Mouse (Mus musculus): Measurements from ENCODE around the gene Cav1. TPM values are rescaled to one million over a fixed set of nuclear protein-coding genes. Genes with fewer than 3 reads are reported as not detected.
A peak's percentile ranks its signal among the peaks of the same experiment; 100 is the strongest.

Gene Cav1
- polyA plus RNA-seq, 1 experiment from 2014 or later = 327 TPM

DNA sequence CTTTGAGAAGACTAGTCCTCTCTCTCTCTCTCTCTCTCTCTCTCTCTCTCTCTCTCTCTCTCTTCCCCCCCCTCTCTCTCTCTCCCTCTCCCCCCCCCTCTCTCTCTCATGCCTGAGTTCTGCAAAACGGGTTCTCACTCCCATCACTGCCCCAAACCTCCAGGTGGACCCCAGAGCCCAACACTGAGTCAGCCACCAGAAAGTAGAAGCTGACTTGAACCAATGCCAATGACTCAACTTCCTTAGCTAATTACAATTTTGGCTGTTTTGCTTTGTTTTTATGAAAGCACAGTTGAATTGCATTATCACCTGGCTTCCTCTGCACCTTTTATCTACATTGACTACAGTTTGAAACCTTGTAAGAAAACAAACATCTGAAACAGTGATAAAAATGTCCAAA is 11.8 kb downstream of the Cav1 start:
- H3K36me3 ChIP-seq = no peaks in the 10 kb centered on the region
- H3K27me3 ChIP-seq = no peaks in the 10 kb centered on the region
- no peak overlapping the region for H3K4me3 ChIP-seq
- H3K27ac ChIP-seq = no peak overlapping the region
- H3K4me1 ChIP-seq (replicated peaks) = peaks cover 15% of the 10 kb centered on the region
- no peak overlapping the region for H3K4me2 ChIP-seq
- 44% methylated on average over 1 of the region's 1 CpGs for WGBS
- no peak overlapping the region for H3K9ac ChIP-seq
- no peak for ATAC-seq (replicated peaks; ENCODE audit: insufficient number of reproducible peaks, insufficient read depth, low FRiP score, low read depth)
- H3K9me3 ChIP-seq (replicated peaks) = no peaks in the 10 kb centered on the region

DNA sequence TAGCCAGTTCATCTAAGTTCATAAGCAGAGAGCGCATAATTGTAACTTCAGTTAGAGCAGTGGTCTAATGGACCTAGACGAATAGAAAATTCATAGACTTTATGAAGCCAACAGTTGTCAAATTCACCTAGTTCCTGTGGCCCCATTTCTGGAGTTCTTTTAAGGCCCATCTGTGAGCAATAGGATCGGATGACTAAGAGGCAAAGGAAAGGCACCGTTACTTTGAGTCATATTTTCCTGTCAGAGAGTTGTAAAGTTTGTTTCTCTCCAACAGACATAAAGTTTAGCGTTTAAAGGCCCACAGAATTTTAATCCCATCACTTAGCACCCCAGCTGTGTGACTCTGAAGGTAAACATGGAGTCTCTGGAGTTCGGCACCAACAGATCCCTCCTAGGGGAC is 15.8 kb downstream of the Cav1 start:
- Histone ChIP-seq H3K36me3 (no peaks in the 10 kb centered on the region), H3K9me3 (replicated peaks) (no peaks in the 10 kb centered on the region), H3K4me3 (no peak overlapping the region), H3K9ac (no peak overlapping the region), H3K27ac (no peak overlapping the region), H3K27me3 (no peaks in the 10 kb centered on the region), H3K4me1 (replicated peaks) (peaks cover 15% of the 10 kb centered on the region), H3K4me2 (no peak overlapping the region)
- no peak for ATAC-seq (replicated peaks; ENCODE audit: insufficient number of reproducible peaks, insufficient read depth, low FRiP score, low read depth)
- WGBS = 74% methylated on average over 6 of the region's 6 CpGs

DNA sequence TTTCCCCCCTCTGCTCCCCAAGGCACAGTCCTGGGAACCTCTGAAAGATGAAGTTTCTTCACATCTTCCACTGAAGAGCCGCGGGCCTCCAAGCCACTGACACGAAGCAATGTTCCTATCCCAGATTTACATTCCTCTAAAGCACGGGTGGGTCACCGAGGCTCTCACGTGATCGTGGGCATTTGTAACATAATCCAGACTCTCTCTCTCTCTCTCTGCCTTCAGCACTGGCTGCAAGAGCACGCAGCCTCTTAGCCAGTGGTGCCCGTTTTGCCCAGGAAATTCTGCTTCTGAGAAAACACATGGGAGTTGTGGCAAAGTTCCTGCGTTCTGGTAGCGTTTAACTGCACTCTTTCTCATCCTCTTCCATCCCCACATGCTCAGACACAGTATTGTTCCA is 21.1 kb downstream of the Cav1 start:
- no peak for ATAC-seq (replicated peaks; ENCODE audit: insufficient number of reproducible peaks, insufficient read depth, low FRiP score, low read depth)
- no peaks in the 10 kb centered on the region for H3K9me3 ChIP-seq (replicated peaks)
- no peaks in the 10 kb centered on the region for H3K36me3 ChIP-seq
- 23% methylated on average over 11 of the region's 11 CpGs for WGBS
- H3K4me2 ChIP-seq = peak overlapping the region; percentile 52
- no peak overlapping the region for H3K4me3 ChIP-seq
- no peak overlapping the region for H3K9ac ChIP-seq
- H3K4me1 ChIP-seq (replicated peaks) = peaks cover 12% of the 10 kb centered on the region
- H3K27me3 ChIP-seq = no peaks in the 10 kb centered on the region
- H3K27ac ChIP-seq = no peak overlapping the region

DNA sequence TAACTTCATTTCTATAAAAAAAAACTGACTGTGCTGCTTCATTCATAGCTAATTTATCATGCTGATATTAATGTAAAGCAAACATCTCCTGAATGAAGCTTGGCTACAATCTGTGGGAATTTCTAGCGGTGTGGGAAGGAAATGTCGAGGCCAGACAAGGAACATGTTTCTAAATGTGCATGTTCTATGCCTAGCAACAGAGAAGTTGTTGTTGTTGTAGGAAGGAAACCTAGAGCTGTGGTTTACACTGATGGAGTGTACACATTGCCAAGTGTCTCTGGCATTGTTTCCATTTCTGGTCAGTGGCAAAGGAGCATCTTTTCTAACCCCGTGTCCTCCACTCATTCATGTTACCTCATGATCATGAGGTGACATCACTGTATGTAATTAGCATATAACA is 23.7 kb downstream of the Cav1 start:
- no peaks in the 10 kb centered on the region for H3K36me3 ChIP-seq
- H3K4me1 ChIP-seq (replicated peaks) = peaks cover 12% of the 10 kb centered on the region
- no peak overlapping the region for H3K4me3 ChIP-seq
- H3K9ac ChIP-seq = no peak overlapping the region
- no peaks in the 10 kb centered on the region for H3K27me3 ChIP-seq
- no peak overlapping the region for H3K27ac ChIP-seq
- H3K4me2 ChIP-seq = no peak overlapping the region
- no peaks in the 10 kb centered on the region for H3K9me3 ChIP-seq (replicated peaks)
- 49% methylated on average over 3 of the region's 3 CpGs for WGBS
- ATAC-seq (replicated peaks; ENCODE audit: insufficient number of reproducible peaks, insufficient read depth, low FRiP score, low read depth) = no peak

DNA sequence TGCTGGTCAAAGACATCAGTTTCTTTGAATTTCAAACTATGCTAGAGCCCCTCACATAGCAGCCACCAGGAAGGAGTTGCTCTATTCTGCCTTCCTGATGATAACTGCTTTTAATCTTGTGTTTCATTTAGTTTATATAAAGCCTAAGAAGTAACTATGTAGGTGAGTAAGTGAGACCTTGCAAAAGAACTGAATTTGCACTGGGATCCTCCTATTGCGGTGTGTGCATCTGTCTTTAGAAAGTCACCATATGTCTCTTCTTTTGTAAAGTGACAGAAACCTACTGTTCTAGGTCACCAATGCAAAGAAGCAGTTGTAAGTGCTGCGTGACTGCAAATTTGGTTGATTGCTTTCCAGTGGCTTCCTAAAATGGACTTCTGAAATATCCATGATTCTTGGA is 31.6 kb downstream of the Cav1 start:
- WGBS = 83% methylated on average over 2 of the region's 2 CpGs
- H3K4me2 ChIP-seq = no peak overlapping the region
- no peak overlapping the region for H3K27ac ChIP-seq
- no peak for ATAC-seq (replicated peaks; ENCODE audit: insufficient number of reproducible peaks, insufficient read depth, low FRiP score, low read depth)
- H3K9ac ChIP-seq = no peak overlapping the region
- H3K4me1 ChIP-seq (replicated peaks) = no peaks in the 10 kb centered on the region; the same call in 1 of the 2 replicates
- no peak overlapping the region for H3K4me3 ChIP-seq
- H3K27me3 ChIP-seq = no peaks in the 10 kb centered on the region
- H3K9me3 ChIP-seq (replicated peaks) = no peaks in the 10 kb centered on the region
- no peaks in the 10 kb centered on the region for H3K36me3 ChIP-seq

DNA sequence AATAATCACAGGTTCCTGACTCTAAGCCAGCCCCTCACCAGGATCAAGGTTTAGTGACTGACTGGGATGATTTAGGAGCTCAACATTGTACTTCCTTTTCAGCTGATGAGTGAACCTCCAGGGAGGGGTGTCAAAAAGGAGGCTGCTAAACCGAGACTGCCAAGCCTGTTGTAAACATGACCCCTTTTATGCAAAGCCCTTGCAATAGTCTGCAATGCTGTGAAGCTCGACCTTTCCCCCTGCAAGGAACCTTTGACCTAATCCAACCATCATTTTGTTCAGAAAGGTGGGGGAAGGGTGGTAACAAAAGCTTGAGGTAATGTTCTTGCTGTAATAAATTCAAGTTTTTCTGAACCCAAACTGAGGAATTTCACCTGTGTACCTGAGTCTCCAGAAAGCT is 34.3 kb downstream of the Cav1 start:
- no peaks in the 10 kb centered on the region for H3K4me1 ChIP-seq (replicated peaks)
- no peak overlapping the region for H3K4me2 ChIP-seq
- ATAC-seq (replicated peaks; ENCODE audit: insufficient number of reproducible peaks, insufficient read depth, low FRiP score, low read depth) = no peak
- H3K9me3 ChIP-seq (replicated peaks) = no peaks in the 10 kb centered on the region
- H3K36me3 ChIP-seq = no peaks in the 10 kb centered on the region
- no peak overlapping the region for H3K9ac ChIP-seq
- H3K27ac ChIP-seq = no peak overlapping the region
- H3K27me3 ChIP-seq = no peaks in the 10 kb centered on the region
- 34% methylated on average over 2 of the region's 2 CpGs for WGBS
- H3K4me3 ChIP-seq = no peak overlapping the region

DNA sequence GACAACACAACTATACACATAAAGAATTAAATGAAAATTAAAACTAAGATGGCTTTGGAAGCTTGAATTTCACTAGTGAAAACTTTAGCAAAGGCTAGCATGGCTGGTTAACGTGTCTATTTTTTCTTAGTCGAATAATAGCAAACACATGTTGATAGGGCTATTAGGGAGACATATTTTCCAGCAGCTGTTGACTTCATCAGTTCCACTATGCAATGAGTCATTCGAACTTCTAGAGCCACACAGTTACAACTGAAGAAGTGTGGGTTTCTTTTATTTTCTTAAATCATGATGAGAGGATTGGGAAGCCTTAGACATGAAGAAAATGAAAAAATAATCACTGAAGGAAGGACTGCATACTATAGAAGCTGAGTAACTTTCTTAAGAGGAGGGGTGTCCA is 41.9 kb downstream of the Cav1 start:
- Histone ChIP-seq H3K9me3 (replicated peaks) (no peaks in the 10 kb centered on the region), H3K27me3 (no peaks in the 10 kb centered on the region), H3K4me2 (no peak overlapping the region), H3K36me3 (no peaks in the 10 kb centered on the region), H3K4me3 (no peak overlapping the region), H3K4me1 (replicated peaks) (no peaks in the 10 kb centered on the region), H3K27ac (no peak overlapping the region), H3K9ac (no peak overlapping the region)
- no peak for ATAC-seq (replicated peaks; ENCODE audit: insufficient number of reproducible peaks, insufficient read depth, low FRiP score, low read depth)
- 64% methylated on average over 3 of the region's 3 CpGs for WGBS

DNA sequence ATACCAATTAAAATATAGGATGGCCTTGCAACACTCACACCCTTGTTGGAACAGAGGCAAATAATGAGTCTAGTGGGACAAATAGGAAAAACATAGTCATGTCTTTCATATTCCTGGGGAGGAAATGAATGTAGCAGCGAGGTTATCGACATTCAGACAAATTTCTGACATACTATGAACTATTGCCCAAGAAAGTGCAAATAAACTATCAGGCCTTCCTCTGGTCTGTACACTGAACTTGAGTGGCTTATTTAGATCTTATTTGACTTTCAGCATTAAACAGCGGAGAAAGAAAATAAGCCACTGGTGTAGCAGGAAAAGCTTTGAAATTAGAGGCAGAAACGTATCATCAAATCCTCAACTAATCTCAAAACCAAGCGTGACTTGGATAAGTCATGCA is 44.7 kb downstream of the Cav1 start:
- H3K36me3 ChIP-seq = no peaks in the 10 kb centered on the region
- no peak overlapping the region for H3K4me3 ChIP-seq
- no peak overlapping the region for H3K27ac ChIP-seq
- H3K9me3 ChIP-seq (replicated peaks) = no peaks in the 10 kb centered on the region
- H3K27me3 ChIP-seq = no peaks in the 10 kb centered on the region
- no peak overlapping the region for H3K4me2 ChIP-seq
- ATAC-seq (replicated peaks; ENCODE audit: insufficient number of reproducible peaks, insufficient read depth, low FRiP score, low read depth) = no peak
- no peak overlapping the region for H3K9ac ChIP-seq
- H3K4me1 ChIP-seq (replicated peaks) = no peaks in the 10 kb centered on the region
- 81% methylated on average over 5 of the region's 5 CpGs for WGBS

DNA sequence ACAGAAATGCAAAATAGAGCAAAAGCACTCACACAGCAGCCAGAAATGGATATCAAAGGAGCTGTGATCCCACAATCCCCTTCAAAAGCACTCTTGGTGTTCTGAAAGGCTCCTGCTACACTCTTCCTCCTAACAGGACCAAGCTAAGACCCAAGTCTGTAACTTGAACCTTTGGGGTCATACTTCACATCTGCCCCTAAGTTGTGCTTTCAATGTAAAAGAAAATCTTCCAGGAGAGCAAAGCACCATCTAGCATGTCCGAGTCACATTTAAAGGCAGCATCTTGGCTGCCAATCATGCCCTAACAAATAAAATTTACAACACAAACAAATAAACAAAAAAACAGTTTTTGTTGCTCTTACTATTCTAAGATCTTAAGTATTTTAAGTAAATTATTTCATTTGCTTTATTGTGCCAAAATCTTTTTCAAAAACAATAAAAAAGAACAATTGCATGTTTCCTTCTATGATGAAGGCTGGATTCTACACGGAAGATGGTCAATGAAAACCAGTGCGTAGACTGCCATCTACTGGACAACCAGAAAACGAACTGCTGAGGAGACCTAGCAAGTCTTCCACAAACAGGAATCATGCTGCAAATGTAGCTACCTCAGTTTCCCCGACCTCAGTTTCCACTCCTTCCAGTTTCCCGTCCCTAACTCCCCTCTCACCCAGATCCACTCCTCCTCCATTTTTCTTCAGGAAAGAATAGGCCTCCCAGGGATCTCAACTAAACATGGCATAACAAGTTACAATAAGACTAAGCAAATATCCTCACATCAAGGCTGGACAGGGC is 53.0 kb downstream of the Cav1 start:
- no peaks in the 10 kb centered on the region for H3K36me3 ChIP-seq
- no peaks in the 10 kb centered on the region for H3K4me1 ChIP-seq (replicated peaks)
- H3K27ac ChIP-seq = no peak overlapping the region
- H3K4me2 ChIP-seq = no peak overlapping the region
- no peak overlapping the region for H3K4me3 ChIP-seq
- H3K9me3 ChIP-seq (replicated peaks) = no peaks in the 10 kb centered on the region
- 0 out of 2 replicates have a peak, but pooled peaks cover 4% of the 10 kb centered on the region for H3K27me3 ChIP-seq
- ATAC-seq (replicated peaks; ENCODE audit: insufficient number of reproducible peaks, insufficient read depth, low FRiP score, low read depth) = no peak
- 14% methylated on average over 6 of the region's 6 CpGs for WGBS
- H3K9ac ChIP-seq = no peak overlapping the region

DNA sequence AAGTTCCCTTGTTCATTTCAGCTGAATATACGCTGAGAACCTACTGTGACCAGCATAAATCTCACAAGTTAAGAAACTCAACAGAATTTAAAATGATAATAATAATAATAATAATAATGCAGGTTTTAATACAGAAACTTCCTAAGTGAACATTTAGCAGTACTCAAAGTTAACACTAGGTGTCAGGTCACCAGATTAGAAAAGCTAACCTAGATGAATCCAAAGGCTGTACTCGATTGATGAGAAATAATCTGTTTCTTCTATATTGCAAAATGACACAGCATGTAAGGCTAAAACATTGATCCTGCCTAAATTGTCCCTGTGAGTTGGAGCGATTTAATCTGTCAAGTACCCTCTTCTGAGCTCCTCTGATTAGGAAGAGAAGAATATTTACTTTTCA is 56.6 kb downstream of the Cav1 start:
- 35% methylated on average over 3 of the region's 3 CpGs for WGBS
- H3K9me3 ChIP-seq (replicated peaks) = no peaks in the 10 kb centered on the region

DNA sequence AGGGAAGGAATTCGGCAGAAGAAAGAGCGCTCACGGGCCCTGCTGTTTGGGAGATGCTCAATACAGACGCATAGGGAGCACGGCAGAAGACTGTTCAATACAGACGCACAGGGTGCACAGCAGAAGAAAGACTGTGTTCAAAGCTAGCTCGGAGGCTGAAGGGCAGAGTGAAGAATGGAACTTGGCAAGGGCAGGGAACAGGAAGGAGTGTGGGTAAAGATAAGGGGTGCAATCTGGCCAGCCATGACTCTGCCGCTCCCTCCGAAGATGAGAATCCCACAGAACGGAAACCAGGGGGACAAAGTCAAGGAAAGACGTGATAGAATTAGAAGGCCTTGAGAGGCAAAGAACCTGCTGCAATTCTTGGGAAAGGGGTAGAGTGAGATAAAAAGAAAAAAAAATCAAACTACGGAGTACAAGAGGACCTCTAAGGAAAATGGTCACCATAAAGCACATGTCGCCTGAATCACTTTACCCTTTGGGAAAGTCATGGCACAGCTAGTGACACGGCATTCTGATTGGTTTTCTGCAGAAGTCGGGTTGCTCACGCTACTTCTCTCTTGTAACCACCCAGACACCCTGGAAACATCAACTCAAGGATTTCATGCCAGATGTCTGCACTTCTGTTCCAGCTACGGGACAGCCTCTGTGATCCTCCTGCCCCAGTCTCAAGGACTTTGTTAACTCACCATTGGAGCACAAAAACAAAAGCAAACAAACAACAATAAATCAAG is 57.5 kb downstream of the Cav1 start:
- H3K9ac ChIP-seq = no peak overlapping the region
- WGBS = 65% methylated on average over 17 of the region's 17 CpGs

More for the DNA sequence above, 56.6 kb downstream of the Cav1 start:
- Histone ChIP-seq H3K4me3 (no peak overlapping the region), H3K27me3 (0 out of 2 replicates have a peak, but pooled peaks cover 4% of the 10 kb centered on the region), H3K4me1 (replicated peaks) (no peaks in the 10 kb centered on the region), H3K9ac (no peak overlapping the region), H3K36me3 (no peaks in the 10 kb centered on the region), H3K27ac (no peak overlapping the region), H3K4me2 (no peak overlapping the region)
- ATAC-seq (replicated peaks; ENCODE audit: insufficient number of reproducible peaks, insufficient read depth, low FRiP score, low read depth) = no peak

More for the DNA sequence above, 57.5 kb downstream of the Cav1 start:
- ATAC-seq (replicated peaks; ENCODE audit: insufficient number of reproducible peaks, insufficient read depth, low FRiP score, low read depth) = no peak; the same call in 1 of the 2 replicates
- H3K36me3 ChIP-seq = no peaks in the 10 kb centered on the region
- 0 out of 2 replicates have a peak, but pooled peaks cover 4% of the 10 kb centered on the region for H3K27me3 ChIP-seq
- H3K27ac ChIP-seq = no peak overlapping the region
- H3K4me3 ChIP-seq = no peak overlapping the region
- H3K4me1 ChIP-seq (replicated peaks) = no peaks in the 10 kb centered on the region
- H3K9me3 ChIP-seq (replicated peaks) = no peaks in the 10 kb centered on the region
- H3K4me2 ChIP-seq = no peak overlapping the region

All from heart, embryonic 15.5 days (tissue).